Mouse (Mus musculus) heart, postnatal 0 days (tissue): ENCODE results near the gene Kdelr2.

Experiments
- CTCF ChIP-seq: IDR thresholded peaks from 2 replicates; pipeline ENCODE4 v1.5.1; 2016; ENCODE audit warnings: antibody characterized with exemption, control low read depth, low read depth
- EP300 ChIP-seq: IDR thresholded peaks from 2 replicates; pipeline ENCODE4 v1.6.1; 2016; ENCODE audit warnings: antibody characterized with exemption, low read depth

GRCm38 (mm10) chr5:143404148-143404930, 701 bp downstream of the Kdelr2 start:
- TF ChIP-seq CTCF (no peak), EP300 (no peak)
